Mouse (Mus musculus) spleen, adult 2 months (tissue): ENCODE measurements at regions not wholly inside any gene's neighbourhood (a gene's known extent, or its start where the extent isn't known, plus 50 kb on each side); places are given as distances from the start of the nearest gene placed in this dataset.

Experiments
- CTCF ChIP-seq: fragments of 200-500 bp; IDR thresholded peaks from 2 replicates; pipeline ENCODE4 v1.5.1; 2011; ENCODE audit warnings: mild to moderate bottlenecking, inconsistent platforms; ENCODE audit not compliant: insufficient read depth, insufficient read length, insufficient replicate concordance; ENCODE audit errors: extremely low read depth
- POLR2A ChIP-seq: fragments of 200-500 bp; IDR thresholded peaks from 2 replicates; pipeline ENCODE4 v1.6.1; 2011; ENCODE audit warnings: low read depth, low read length, inconsistent platforms

DNA sequence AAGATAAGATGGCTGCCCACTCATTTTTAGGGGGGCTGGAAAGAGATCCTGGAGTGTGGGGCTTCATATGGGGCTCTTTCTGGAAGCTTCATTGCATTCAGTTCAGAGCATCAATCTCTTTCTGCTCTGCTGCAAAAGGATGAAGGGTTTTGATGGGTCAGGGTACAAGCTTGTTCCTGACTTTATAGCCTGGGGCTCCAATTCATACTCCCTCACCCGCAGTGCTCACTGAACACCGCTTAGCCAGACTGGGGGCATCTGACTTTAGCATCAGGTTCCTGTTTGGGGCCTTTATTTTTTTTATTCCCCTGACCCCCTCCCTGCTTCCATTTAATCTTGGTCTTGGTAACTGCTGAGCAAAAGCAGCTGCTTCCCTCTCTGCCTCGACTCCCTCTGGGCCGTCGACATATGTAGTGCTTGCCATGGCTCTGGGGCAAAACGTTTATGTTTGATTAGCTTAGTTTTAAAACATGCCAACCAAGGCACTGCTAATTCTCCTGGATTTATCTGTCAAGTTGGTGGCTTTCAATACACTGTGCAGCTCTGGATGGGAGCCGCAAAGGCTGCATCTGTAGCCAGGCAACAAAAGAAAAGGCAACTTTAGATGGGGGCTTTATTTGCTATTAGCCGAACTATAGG is 387.0 kb downstream of the Sfmbt2 start:
- TF ChIP-seq CTCF (no peak), POLR2A (no peak)
